Mouse (Mus musculus): Measurements from ENCODE around the gene Pigc. TPM values are rescaled to one million over a fixed set of nuclear protein-coding genes. Genes with fewer than 3 reads are reported as not detected.

The Pigc gene
- polyA plus RNA-seq, 1 experiment from 2014 or later = 20.7 TPM

DNA sequence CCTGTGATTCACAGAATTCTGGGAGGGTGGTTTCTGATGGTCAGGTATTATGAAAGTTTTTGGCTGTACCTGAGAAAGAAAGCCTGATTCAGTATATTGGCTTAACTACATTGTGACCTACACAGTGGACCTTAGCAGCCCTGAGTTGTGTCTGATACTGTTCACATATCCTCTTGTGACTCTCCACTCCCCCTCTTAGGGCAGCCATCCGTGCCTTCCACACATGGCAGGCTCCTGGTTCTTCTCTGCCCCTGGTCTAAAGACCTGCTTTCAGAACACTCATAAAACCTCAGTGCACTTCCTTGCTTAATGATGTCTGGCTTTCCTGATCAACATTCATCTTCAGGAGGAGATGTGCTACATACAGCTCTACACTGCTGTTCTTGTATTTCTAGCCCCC is 16.4 kb upstream of the Pigc start:
- 71% methylated on average over 1 of the region's 1 CpGs for WGBS (ENCODE audit: insufficient replicate concordance)
- Histone ChIP-seq H3K27ac (ENCODE audit: low read depth) (no peak overlapping the region), H3K4me2 (ENCODE audit: low read depth, low read length) (no peak overlapping the region), H3K9ac (replicated peaks) (no peak overlapping the region), H3K36me3 (replicated peaks; ENCODE audit: insufficient read depth, low read length) (no peaks in the 10 kb centered on the region), H3K4me1 (ENCODE audit: insufficient read depth) (peaks cover under 1% of the 10 kb centered on the region; the same call in 1 of the 2 replicates), H3K27me3 (ENCODE audit: insufficient read depth, low read length) (no peaks in the 10 kb centered on the region), H3K4me3 (ENCODE audit: low read depth, low read length) (no peak overlapping the region), H3K9me3 (ENCODE audit: low read length) (no peaks in the 10 kb centered on the region)
- no peak for DNase-seq
- TF ChIP-seq EP300 (IDR thresholded peaks at IDR 0.05; ENCODE audit: low read depth) = no peak
- TF ChIP-seq CTCF (IDR thresholded peaks at IDR 0.05; ENCODE audit: low read depth) = no peak
- no peak for ATAC-seq

DNA sequence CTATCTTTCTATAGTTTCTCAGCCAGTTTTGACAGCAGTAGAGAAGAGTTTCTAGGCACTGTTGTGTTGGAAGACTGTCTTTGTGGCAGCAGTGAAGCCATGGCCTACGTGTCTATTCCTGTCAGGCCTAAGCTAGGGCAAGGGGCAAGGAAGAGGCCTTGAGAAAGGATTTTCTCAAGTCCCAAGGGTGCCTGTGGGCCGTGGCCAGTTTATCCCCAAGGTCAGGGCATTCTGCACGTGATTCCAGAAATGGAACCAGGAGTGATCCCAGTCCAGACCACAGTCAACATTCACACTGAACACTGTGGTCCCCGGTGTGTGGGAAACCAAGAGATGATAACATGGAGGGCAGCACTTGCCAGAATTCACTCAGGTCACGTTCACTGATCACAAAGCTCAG is 13.1 kb upstream of the Pigc start:
- no peak overlapping the region for H3K4me3 ChIP-seq (ENCODE audit: low read depth, low read length)
- no peak for DNase-seq
- no peaks in the 10 kb centered on the region for H3K9me3 ChIP-seq (ENCODE audit: low read length)
- no peaks in the 10 kb centered on the region for H3K36me3 ChIP-seq (replicated peaks; ENCODE audit: insufficient read depth, low read length)
- H3K4me2 ChIP-seq (ENCODE audit: low read depth, low read length) = no peak overlapping the region
- no peak for ATAC-seq
- H3K4me1 ChIP-seq (ENCODE audit: insufficient read depth) = peaks cover 5% of the 10 kb centered on the region
- 60% methylated on average over 5 of the region's 5 CpGs for WGBS (ENCODE audit: insufficient replicate concordance)
- no peak overlapping the region for H3K27ac ChIP-seq (ENCODE audit: low read depth)
- H3K27me3 ChIP-seq (ENCODE audit: insufficient read depth, low read length) = no peaks in the 10 kb centered on the region
- no peak for TF ChIP-seq EP300 (IDR thresholded peaks at IDR 0.05; ENCODE audit: low read depth)
- TF ChIP-seq CTCF (IDR thresholded peaks at IDR 0.05; ENCODE audit: low read depth) = no peak
- H3K9ac ChIP-seq (replicated peaks) = no peak overlapping the region

DNA sequence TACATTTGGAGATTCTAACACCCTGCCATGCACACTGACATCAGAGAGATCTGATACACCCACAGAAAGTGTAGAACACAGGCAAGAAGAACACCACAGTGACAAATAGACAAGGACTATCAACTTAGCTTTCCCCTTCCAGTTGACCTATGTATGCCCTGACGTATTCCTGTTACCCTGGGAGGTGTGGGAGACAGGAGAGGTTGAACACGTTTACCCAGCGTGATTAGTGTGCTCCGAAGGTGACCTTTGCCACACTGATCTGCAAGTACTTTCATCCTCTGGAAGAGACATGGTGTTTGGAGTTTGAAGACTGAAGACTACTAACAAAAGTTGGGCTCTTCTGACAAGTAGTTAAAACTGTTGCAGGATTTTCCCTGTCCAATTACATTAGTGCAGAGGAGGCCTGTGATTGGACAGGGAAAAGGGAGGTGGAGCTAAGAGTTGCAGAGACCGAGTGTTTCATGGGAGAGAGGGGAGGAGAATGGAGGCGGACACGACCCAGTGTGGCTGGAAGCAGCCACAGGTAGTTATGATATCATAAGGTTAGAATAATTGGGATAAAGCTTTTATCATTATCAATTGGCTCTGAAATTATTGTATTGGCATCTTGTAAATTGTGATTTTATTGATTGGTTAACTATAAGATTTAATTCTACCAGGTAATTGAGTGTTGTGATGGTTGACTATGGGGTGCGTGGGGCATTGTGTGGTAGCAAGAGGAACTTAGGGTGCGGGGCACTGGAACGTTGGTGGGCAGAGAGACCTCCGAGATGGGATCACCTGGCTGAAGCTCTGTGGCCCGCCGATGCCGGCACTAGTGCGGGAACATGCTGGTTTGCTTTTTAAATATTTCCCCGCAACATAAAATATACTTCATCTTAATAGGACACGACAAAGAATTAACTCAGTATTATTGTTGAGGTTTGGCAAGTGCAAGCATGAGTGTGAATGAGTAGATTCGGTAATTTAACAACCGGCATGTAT is 10.7 kb upstream of the Pigc start:
- Histone ChIP-seq H3K27me3 (ENCODE audit: insufficient read depth, low read length) (no peaks in the 10 kb centered on the region), H3K36me3 (replicated peaks; ENCODE audit: insufficient read depth, low read length) (no peaks in the 10 kb centered on the region), H3K9me3 (ENCODE audit: low read length) (no peaks in the 10 kb centered on the region), H3K4me1 (ENCODE audit: insufficient read depth) (peaks cover 5% of the 10 kb centered on the region; the same call in 1 of the 2 replicates), H3K27ac (ENCODE audit: low read depth) (no peak overlapping the region), H3K9ac (replicated peaks) (no peak overlapping the region), H3K4me3 (ENCODE audit: low read depth, low read length) (no peak overlapping the region), H3K4me2 (ENCODE audit: low read depth, low read length) (0 out of 2 replicates have a peak overlapping the region, but pooled peaks have one; percentile 22)
- ATAC-seq = peak; percentile 87
- no peak for DNase-seq
- 80% methylated on average over 19 of the region's 19 CpGs for WGBS (ENCODE audit: insufficient replicate concordance)
- TF ChIP-seq CTCF (IDR thresholded peaks at IDR 0.05; ENCODE audit: low read depth) = no peak
- TF ChIP-seq EP300 (IDR thresholded peaks at IDR 0.05; ENCODE audit: low read depth) = no peak

DNA sequence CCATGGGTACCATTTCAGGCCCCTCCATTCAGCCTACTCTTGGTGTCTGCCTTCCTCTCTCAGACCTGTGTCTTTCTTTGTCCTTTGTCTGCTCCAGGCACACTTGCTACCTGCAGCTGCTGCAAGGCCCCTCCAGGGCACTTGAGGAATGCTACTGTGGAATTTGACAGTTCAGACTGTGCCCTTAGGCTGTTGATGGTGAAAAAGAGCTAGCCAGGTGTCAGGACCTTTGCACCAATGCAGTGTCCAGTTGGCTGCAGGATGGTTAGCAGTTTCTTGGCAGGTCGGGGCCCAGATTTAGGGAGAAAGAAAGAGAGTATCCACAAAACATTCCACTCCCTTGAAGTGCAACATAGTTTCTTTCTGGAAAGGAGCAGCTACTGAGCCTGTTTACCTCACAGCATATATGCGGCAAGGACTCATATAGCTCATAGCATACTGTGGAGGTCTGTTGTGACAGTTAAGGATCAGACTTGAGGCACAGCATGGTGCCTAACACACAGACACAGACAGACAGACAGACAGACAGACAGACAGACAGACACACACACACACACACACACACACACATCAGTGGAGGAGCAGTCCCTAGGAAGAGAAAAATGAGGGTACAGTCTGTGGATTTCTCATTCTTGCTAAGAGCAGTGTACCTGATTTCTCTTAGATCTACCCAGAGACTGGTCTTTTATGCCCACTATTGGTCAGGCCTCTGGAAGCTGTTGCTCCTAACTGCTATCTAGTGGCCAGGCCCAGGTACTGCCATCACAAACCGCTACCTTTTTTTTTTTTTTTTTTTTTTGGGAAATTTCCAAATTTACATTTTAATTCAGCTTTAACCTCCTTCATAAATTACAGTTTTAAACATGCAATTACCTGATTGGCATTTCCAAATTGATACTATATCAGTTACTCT is 6.3 kb upstream of the Pigc start:
- TF ChIP-seq EP300 (IDR thresholded peaks at IDR 0.05; ENCODE audit: low read depth) (no peak), CTCF (IDR thresholded peaks at IDR 0.05; ENCODE audit: low read depth) (peak; percentile 75)

DNA sequence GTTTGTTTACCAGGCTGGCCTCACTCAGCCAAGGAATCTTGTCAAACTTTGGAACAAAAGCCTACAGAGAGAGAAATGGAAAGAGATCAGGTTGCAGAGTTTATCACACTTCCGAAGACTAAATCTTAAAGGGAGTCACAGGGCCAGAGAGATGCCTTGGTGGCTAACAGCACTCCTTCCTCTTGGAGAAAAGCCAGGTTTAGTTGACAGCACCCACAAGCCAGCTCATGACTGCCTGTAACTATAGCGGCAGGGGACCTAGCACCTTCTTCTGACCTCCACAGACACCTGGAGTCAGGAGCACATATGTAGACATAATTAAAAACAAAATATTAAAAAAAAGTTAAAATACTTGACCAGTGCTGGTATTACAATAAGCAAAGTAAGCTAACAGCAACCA is 1.1 kb upstream of the Pigc start:
- 72% methylated on average over 2 of the region's 2 CpGs for WGBS (ENCODE audit: insufficient replicate concordance)
- Histone ChIP-seq H3K4me3 (ENCODE audit: low read depth, low read length) (no peak overlapping the region), H3K4me2 (ENCODE audit: low read depth, low read length) (no peak overlapping the region), H3K36me3 (replicated peaks; ENCODE audit: insufficient read depth, low read length) (no peaks in the 10 kb centered on the region), H3K27me3 (ENCODE audit: insufficient read depth, low read length) (no peaks in the 10 kb centered on the region), H3K4me1 (ENCODE audit: insufficient read depth) (peaks cover 8% of the 10 kb centered on the region), H3K9ac (replicated peaks) (no peak overlapping the region), H3K27ac (ENCODE audit: low read depth) (no peak overlapping the region), H3K9me3 (ENCODE audit: low read length) (no peaks in the 10 kb centered on the region)
- ATAC-seq = no peak
- no peak for DNase-seq
- no peak for TF ChIP-seq EP300 (IDR thresholded peaks at IDR 0.05; ENCODE audit: low read depth)
- no peak for TF ChIP-seq CTCF (IDR thresholded peaks at IDR 0.05; ENCODE audit: low read depth)

More for the DNA sequence above, 6.3 kb upstream of the Pigc start:
- Histone ChIP-seq H3K9ac (replicated peaks) (no peak overlapping the region), H3K4me2 (ENCODE audit: low read depth, low read length) (no peak overlapping the region), H3K36me3 (replicated peaks; ENCODE audit: insufficient read depth, low read length) (no peaks in the 10 kb centered on the region), H3K9me3 (ENCODE audit: low read length) (no peaks in the 10 kb centered on the region), H3K4me1 (ENCODE audit: insufficient read depth) (peaks cover 3% of the 10 kb centered on the region; the same call in 1 of the 2 replicates), H3K4me3 (ENCODE audit: low read depth, low read length) (no peak overlapping the region), H3K27me3 (ENCODE audit: insufficient read depth, low read length) (no peaks in the 10 kb centered on the region), H3K27ac (ENCODE audit: low read depth) (no peak overlapping the region)
- DNase-seq (no peak), ATAC-seq (peak; percentile 74)
- 50% methylated on average over 3 of the region's 3 CpGs for WGBS (ENCODE audit: insufficient replicate concordance)

DNA sequence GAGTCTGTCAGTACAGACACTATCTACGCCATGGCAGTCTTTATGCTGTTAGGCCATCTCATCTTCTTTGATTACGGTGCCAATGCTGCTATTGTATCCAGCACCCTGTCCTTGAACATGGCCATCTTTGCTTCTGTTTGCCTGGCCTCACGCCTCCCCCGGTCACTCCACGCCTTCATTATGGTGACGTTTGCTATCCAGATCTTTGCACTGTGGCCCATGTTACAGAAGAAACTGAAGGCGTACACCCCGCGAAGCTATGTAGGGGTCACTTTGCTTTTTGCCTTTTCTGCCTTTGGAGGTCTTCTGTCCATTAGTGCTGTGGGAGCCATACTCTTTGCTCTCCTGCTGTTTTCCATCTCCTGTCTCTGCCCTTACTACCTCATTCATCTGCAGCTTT is 1.9 kb downstream of the Pigc start:
- Histone ChIP-seq H3K27ac (ENCODE audit: low read depth) (no peak overlapping the region), H3K4me2 (ENCODE audit: low read depth, low read length) (no peak overlapping the region), H3K4me1 (ENCODE audit: insufficient read depth) (peaks cover 15% of the 10 kb centered on the region), H3K9me3 (ENCODE audit: low read length) (no peaks in the 10 kb centered on the region), H3K4me3 (ENCODE audit: low read depth, low read length) (no peak overlapping the region), H3K27me3 (ENCODE audit: insufficient read depth, low read length) (no peaks in the 10 kb centered on the region), H3K9ac (replicated peaks) (no peak overlapping the region), H3K36me3 (replicated peaks; ENCODE audit: insufficient read depth, low read length) (no peaks in the 10 kb centered on the region)
- no peak for ATAC-seq
- TF ChIP-seq EP300 (IDR thresholded peaks at IDR 0.05; ENCODE audit: low read depth) = no peak
- no peak for TF ChIP-seq CTCF (IDR thresholded peaks at IDR 0.05; ENCODE audit: low read depth)
- 93% methylated on average over 9 of the region's 9 CpGs for WGBS (ENCODE audit: insufficient replicate concordance)
- no peak for DNase-seq
